Mouse (Mus musculus) forebrain, embryonic 13.5 days (tissue): ENCODE measurements around the gene H2-M10.2. TPM values are rescaled to one million over a fixed set of nuclear protein-coding genes. Genes with fewer than 3 reads are reported as not detected.
"Not testable (repeated sequence)": the region's sequence is repeated elsewhere in the genome, so short reads cannot be mapped to it uniquely, and the experiment has no call there.

Experiments
- ATAC-seq: fragments of 200-750 bp; cut with Nextera tagmentation; 2 replicates; pipeline ENCODE4 v1.8.0; 2017
- H3K27ac ChIP-seq: fragments of 300-500 bp; sonication (generic); 2 replicates; pipeline ENCODE4 v1.5.1; 2015; ENCODE audit warnings: inconsistent platforms, mild to moderate bottlenecking, moderate library complexity
- H3K27me3 ChIP-seq: fragments of 300-500 bp; sonication (generic); 2 replicates; pipeline ENCODE4 v1.6.1; 2015; ENCODE audit warnings: mild to moderate bottlenecking, inconsistent platforms
- H3K36me3 ChIP-seq: fragments of 300-500 bp; sonication (generic); 2 replicates; pipeline ENCODE4 v1.6.1; 2015; ENCODE audit warnings: mild to moderate bottlenecking, inconsistent platforms; ENCODE audit not compliant: poor library complexity, severe bottlenecking
- H3K4me1 ChIP-seq: fragments of 300-500 bp; sonication (generic); 2 replicates; pipeline ENCODE4 v1.6.1; 2015; ENCODE audit warnings: inconsistent platforms
- H3K4me2 ChIP-seq: fragments of 300-500 bp; sonication (generic); 2 replicates; pipeline ENCODE4 v1.6.1; 2015; ENCODE audit warnings: inconsistent platforms, mild to moderate bottlenecking, moderate library complexity
- H3K4me3 ChIP-seq: fragments of 300-500 bp; sonication (generic); 2 replicates; pipeline ENCODE4 v1.5.1; 2015; ENCODE audit warnings: mild to moderate bottlenecking, inconsistent platforms
- H3K9ac ChIP-seq: fragments of 300-500 bp; sonication (generic); 2 replicates; pipeline ENCODE4 v1.6.1; 2015; ENCODE audit warnings: mild to moderate bottlenecking, inconsistent platforms
- H3K9me3 ChIP-seq: fragments of 300-500 bp; sonication (generic); replicated peaks from 2 replicates; pipeline ENCODE4 v1.6.1; 2016; ENCODE audit warnings: inconsistent platforms
- WGBS: fragments of 180-500 bp; shearing (Covaris S2); methylation state at CpG from one replicate; pipeline ENCODE4 v1.1.7; 2015; 5-methylcytosine and 5-hydroxymethylcytosine counted together
- polyA plus RNA-seq: library from polyadenylated mRNA; unstranded; fragments of >200 nt; fragmentation: Nextera tagmentation; extraction: Ambion mirVana; gene quantifications from 2 replicates; pipeline ENCODE4 v1.2.1, GENCODE M21; 2015

Gene H2-M10.2
- polyA plus RNA-seq, 1 experiment from 2014 or later, result not detected

DNA sequence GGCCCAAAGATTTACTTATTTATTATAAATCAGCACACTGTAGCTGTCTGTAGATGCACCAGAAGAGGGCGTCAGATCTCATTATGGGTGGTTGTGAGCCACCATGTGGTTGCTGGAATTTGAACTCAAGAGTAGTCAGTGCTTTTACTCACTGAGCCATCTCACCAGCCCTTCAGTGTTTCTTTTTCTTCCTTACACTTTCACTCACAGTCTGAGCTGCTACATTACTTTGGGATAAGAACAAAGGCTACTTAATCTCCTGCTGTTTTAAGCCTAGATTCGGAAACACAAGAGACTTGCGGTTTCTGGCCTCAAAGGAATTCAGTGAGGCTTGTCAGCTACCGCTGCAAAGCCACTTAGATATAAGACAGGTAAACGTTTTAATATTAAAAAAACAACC, 42.3 kb downstream of the H2-M10.2 start:
- Histone ChIP-seq H3K36me3 (no peaks in the 10 kb centered on the region), H3K27me3 (peaks cover 12% of the 10 kb centered on the region), H3K9ac (no peak overlapping the region), H3K9me3 (no peaks in the 10 kb centered on the region), H3K4me2 (no peak overlapping the region), H3K4me1 (no peaks in the 10 kb centered on the region), H3K27ac (no peak overlapping the region), H3K4me3 (no peak overlapping the region)
- WGBS, result 13% methylated on average over 5 of the region's 5 CpGs
- no peak for ATAC-seq

DNA sequence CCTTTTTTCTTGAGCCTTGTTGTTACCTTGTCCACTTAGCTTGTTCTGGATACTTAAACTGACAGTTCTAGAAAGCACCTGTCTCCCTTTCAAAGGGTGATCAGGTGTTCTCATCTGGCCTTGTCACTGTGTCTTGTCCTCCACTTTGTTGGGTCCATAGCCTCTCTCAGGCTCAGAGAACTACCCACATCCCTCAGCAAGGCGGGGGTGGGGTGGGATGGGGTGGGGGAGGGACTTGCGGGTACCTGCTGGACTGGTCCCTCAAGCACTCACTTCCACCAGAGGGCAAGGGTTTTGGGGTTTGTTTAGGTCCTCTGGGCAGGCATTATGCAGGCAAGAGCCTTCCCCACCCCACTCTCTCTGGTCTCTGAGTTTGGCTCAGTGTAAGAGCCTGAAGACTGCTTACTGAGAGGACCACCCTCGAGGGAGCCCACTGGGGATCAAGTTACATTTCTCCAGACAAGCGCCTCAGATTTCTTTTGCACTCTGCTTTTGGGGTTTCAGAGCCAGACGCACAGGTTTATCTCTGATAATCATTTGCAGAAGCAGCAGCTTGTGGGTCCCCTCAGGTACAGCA, 45.6 kb downstream of the H2-M10.2 start:
- Histone ChIP-seq H3K27ac (no peak overlapping the region), H3K9ac (no peak overlapping the region), H3K4me1 (peaks cover 7% of the 10 kb centered on the region), H3K36me3 (no peaks in the 10 kb centered on the region), H3K27me3 (peaks cover 27% of the 10 kb centered on the region), H3K4me3 (no peak overlapping the region), H3K4me2 (no peak overlapping the region), H3K9me3 (no peaks in the 10 kb centered on the region)
- ATAC-seq, result no peak
- WGBS, result 15% methylated on average over 5 of the region's 5 CpGs

DNA sequence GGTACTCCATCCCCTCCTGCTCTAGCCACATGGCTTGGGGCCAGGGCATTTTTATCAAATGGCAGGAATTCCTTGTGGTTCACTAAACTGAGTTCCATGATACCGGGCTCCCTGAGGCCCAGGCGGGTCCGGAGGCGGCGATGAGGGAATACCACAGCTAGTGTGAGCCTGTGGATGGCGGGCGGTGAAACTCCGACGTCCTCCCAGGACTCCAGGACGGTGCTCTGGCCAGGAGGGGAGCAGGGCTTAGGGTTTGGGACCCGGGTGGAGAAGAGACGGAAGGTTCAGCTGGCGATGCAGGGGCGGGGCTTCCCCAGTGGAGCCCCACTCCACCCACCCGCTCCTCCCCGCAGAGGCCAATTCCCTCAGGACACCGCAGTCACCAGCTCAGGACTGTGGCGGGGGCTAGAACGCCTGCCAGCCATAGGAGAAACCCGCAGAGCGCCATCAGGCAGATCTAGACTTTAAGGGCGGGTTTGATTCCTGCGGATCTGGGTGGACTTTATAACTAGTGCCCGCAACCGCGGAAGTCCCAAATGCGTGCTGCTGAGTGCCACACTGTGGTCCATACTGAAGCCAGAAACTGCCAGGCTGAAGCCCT, 48.9 kb downstream of the H2-M10.2 start:
- Histone ChIP-seq H3K9ac (peak overlapping the region; percentile 57), H3K27ac (no peak overlapping the region), H3K4me1 (peaks cover 7% of the 10 kb centered on the region), H3K4me3 (peak overlapping the region; percentile 37), H3K27me3 (peaks cover 47% of the 10 kb centered on the region), H3K9me3 (no peaks in the 10 kb centered on the region), H3K36me3 (no peaks in the 10 kb centered on the region), H3K4me2 (peak overlapping the region; percentile 69)
- WGBS, result 3% methylated on average over 27 of the region's 27 CpGs
- ATAC-seq, result no peak

DNA sequence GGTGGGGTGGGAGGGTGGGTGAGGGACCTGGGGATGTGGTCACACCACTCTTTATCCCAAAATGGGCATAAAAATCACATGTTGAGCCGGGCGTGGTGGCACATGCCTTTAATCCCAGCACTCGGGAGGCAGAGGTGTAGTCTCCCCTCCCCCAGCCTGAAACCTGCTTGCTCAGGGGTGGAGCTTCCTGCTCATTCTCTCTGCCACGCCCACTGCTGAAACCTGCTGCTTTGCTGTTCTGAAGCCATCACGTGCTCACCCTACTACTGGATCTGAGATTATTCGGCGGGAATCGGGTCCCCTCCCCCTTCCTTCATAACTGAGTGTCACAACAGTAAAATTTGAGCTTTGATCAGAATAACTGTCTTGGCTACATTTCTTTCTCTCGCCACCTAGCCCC, 51.0 kb downstream of the H2-M10.2 start:
- not testable (repeated sequence) for H3K4me1 ChIP-seq, H3K9ac ChIP-seq, H3K4me3 ChIP-seq, H3K4me2 ChIP-seq, H3K27ac ChIP-seq, H3K9me3 ChIP-seq, ATAC-seq, H3K36me3 ChIP-seq
- peaks cover 47% of the 10 kb centered on the region for H3K27me3 ChIP-seq
- WGBS, result 32% methylated on average over 9 of the region's 9 CpGs

Other genes with a start within 250 kb of the H2-M10.2 start
- 4.0 TPM in 2 replicates for gene H2-T22, start 243.7 kb downstream of the H2-M10.2 start, polyA plus RNA-seq
- gene Gm6034, start 243.5 kb downstream of the H2-M10.2 start, polyA plus RNA-seq, result not detected in 2 replicates
- gene Gm11127, start 228.1 kb downstream of the H2-M10.2 start, polyA plus RNA-seq, result not detected in 2 replicates
- gene Gm19684, start 164.8 kb downstream of the H2-M10.2 start, polyA plus RNA-seq, result not detected in 2 replicates
- gene Gm7030, start 157.1 kb downstream of the H2-M10.2 start, polyA plus RNA-seq, result not detected in 2 replicates
- gene Gm8909, start 118.0 kb downstream of the H2-M10.2 start, polyA plus RNA-seq, result not detected in 2 replicates
- gene H2-T3, start 96.2 kb downstream of the H2-M10.2 start, polyA plus RNA-seq, result not detected in 2 replicates
- gene Rpp21, start 28.4 kb downstream of the H2-M10.2 start, polyA plus RNA-seq, result 92.5 and 97.4 TPM in 2 replicates
- gene Trim39, start 14.2 kb downstream of the H2-M10.2 start, polyA plus RNA-seq, result 24.5 and 25.8 TPM in 2 replicates
- not detected in 2 replicates for gene H2-M10.1, start 39.7 kb upstream of the H2-M10.2 start, polyA plus RNA-seq
- not detected in 2 replicates for gene H2-M10.3, start 81.9 kb upstream of the H2-M10.2 start, polyA plus RNA-seq
- gene H2-M10.4, start 175.8 kb upstream of the H2-M10.2 start, polyA plus RNA-seq, result not detected in 2 replicates